Mouse (Mus musculus): Measurements from ENCODE around the gene Xrcc3. TPM values are rescaled to one million over a fixed set of nuclear protein-coding genes. Genes with fewer than 3 reads are reported as not detected.

Xrcc3 gene
- total and polyA plus RNA-seq, 3 experiments = 11.8 to 16.3 (median 13.3) TPM

- Histone ChIP-seq H3K4me3 (replicated peaks in 1 of 3; ENCODE audit: low read depth in 2 of 3, low read length in 2 of 3, poor library complexity in 1 of 3) (no peak overlapping the region), H3K27ac (ENCODE audit: insufficient read depth, low read depth) (no peak overlapping the region), H3K27me3 (replicated peaks) (no peaks in the 10 kb centered on the region), H3K4me1 (ENCODE audit: control insufficient read depth in 1 of 2, insufficient read depth in 2 of 2) (peaks cover 10 to 18% of the 10 kb centered on the region in 2 experiments), H3K79me2 (replicated peaks; ENCODE audit: control insufficient read depth, extremely low read depth, insufficient read depth, poor library complexity, severe bottlenecking) (no peaks in the 10 kb centered on the region), H3K36me3 (replicated peaks in 1 of 2; ENCODE audit: control insufficient read depth in 1 of 2, insufficient read depth in 1 of 2, low read length in 1 of 2) (peaks cover 0 to 20% of the 10 kb centered on the region in 2 experiments), H3K9ac (ENCODE audit: insufficient read depth, low read depth) (no peak overlapping the region), H3K9me3 (replicated peaks; ENCODE audit: low read length) (no peaks in the 10 kb centered on the region), H3K4me2 (ENCODE audit: insufficient read depth, low read depth, poor library complexity, severe bottlenecking) (no peak overlapping the region)
- TF ChIP-seq PAX5 (IDR thresholded peaks at IDR 0.05; ENCODE audit: low read length) (no peak), NELFE (IDR thresholded peaks at IDR 0.05; ENCODE audit: low read depth, low read length) (no peak), MAZ (IDR thresholded peaks at IDR 0.05; ENCODE audit: low read depth, low read length) (no peak)
- in situ Hi-C loops (cut with MboI; ENCODE audit: low pct_ligation_motif_present, low pct_unique_long_range_greater_than_20kb, low sequenced_read_pairs) (no loop called here), dilution Hi-C loops (cut with MboI; ENCODE audit: extremely low pct_ligation_motif_present, extremely low pct_unique_long_range_greater_than_20kb, low sequenced_read_pairs) (no loop called here)
- no peak for DNase-seq (ENCODE audit: extremely low read depth)
These were observed 2.9 kb upstream of the Xrcc3 start for GRCm38 (mm10) chr12:111816528-111816927.

- Histone ChIP-seq H3K79me2 (replicated peaks; ENCODE audit: control insufficient read depth, extremely low read depth, insufficient read depth, poor library complexity, severe bottlenecking) (no peaks in the 10 kb centered on the region), H3K36me3 (replicated peaks in 1 of 2; ENCODE audit: control insufficient read depth in 1 of 2, insufficient read depth in 1 of 2, low read length in 1 of 2) (peaks cover 4 to 27% of the 10 kb centered on the region in 2 experiments), H3K4me3 (replicated peaks in 1 of 3; ENCODE audit: low read depth in 2 of 3, low read length in 2 of 3, poor library complexity in 1 of 3) (peak overlapping the region; percentile 76 to 82 (median 78)), H3K9me3 (replicated peaks; ENCODE audit: low read length) (no peaks in the 10 kb centered on the region), H3K27ac (ENCODE audit: insufficient read depth, low read depth) (no peak overlapping the region), H3K4me1 (ENCODE audit: control insufficient read depth in 1 of 2, insufficient read depth in 2 of 2) (peaks cover 10 to 27% of the 10 kb centered on the region in 2 experiments), H3K9ac (ENCODE audit: insufficient read depth, low read depth) (peak overlapping the region; percentile 84), H3K27me3 (replicated peaks) (no peaks in the 10 kb centered on the region), H3K4me2 (ENCODE audit: insufficient read depth, low read depth, poor library complexity, severe bottlenecking) (peak overlapping the region; percentile 85)
- DNase-seq (ENCODE audit: extremely low read depth) = no peak
- in situ Hi-C loops (cut with MboI; ENCODE audit: low pct_ligation_motif_present, low pct_unique_long_range_greater_than_20kb, low sequenced_read_pairs) = no loop called here
- dilution Hi-C loops (cut with MboI; ENCODE audit: extremely low pct_ligation_motif_present, extremely low pct_unique_long_range_greater_than_20kb, low sequenced_read_pairs) = no loop called here
- TF ChIP-seq NRF1 (IDR thresholded peaks at IDR 0.05; ENCODE audit: low read depth, low read length) = no peak
- TF ChIP-seq MAX (IDR thresholded peaks at IDR 0.05; ENCODE audit: low read length) = 0 out of 2 replicates have a peak, but pooled peaks have one; percentile 26
- TF ChIP-seq ZMIZ1 (IDR thresholded peaks at IDR 0.05; ENCODE audit: low read depth, low read length) = no peak
- TF ChIP-seq BHLHE40 (IDR thresholded peaks at IDR 0.05; ENCODE audit: low read depth, low read length) = peak; percentile 69
These were observed 1.4 kb upstream of the Xrcc3 start for GRCm38 (mm10) chr12:111814769-111815762.

- no peaks in the 10 kb centered on the region for H3K9me3 ChIP-seq (replicated peaks; ENCODE audit: low read length)
- H3K27ac ChIP-seq (ENCODE audit: insufficient read depth, low read depth) = no peak overlapping the region
- H3K27me3 ChIP-seq (replicated peaks) = no peaks in the 10 kb centered on the region
- in situ Hi-C loops (cut with MboI; ENCODE audit: low pct_ligation_motif_present, low pct_unique_long_range_greater_than_20kb, low sequenced_read_pairs) (no loop called here), dilution Hi-C loops (cut with MboI; ENCODE audit: extremely low pct_ligation_motif_present, extremely low pct_unique_long_range_greater_than_20kb, low sequenced_read_pairs) (no loop called here)
- H3K79me2 ChIP-seq (replicated peaks; ENCODE audit: control insufficient read depth, extremely low read depth, insufficient read depth, poor library complexity, severe bottlenecking) = no peaks in the 10 kb centered on the region
- H3K4me3 ChIP-seq (replicated peaks in 1 of 3; ENCODE audit: low read depth in 2 of 3, low read length in 2 of 3, poor library complexity in 1 of 3) = peak overlapping the region; percentile 63 to 82 (median 71)
- DNase-seq (ENCODE audit: extremely low read depth) = no peak
- peaks cover 16 to 37% of the 10 kb centered on the region in 2 experiments for H3K4me1 ChIP-seq (ENCODE audit: control insufficient read depth in 1 of 2, insufficient read depth in 2 of 2)
- H3K4me2 ChIP-seq (ENCODE audit: insufficient read depth, low read depth, poor library complexity, severe bottlenecking) = peak overlapping the region; percentile 72
- TF ChIP-seq ZNF384 (IDR thresholded peaks at IDR 0.05; ENCODE audit: low read depth, low read length) (no peak), SMC3 (IDR thresholded peaks at IDR 0.05; ENCODE audit: low read depth, low read length) (no peak), MEF2A (IDR thresholded peaks at IDR 0.05; ENCODE audit: borderline replicate concordance, low read depth, low read length) (no peak)
- H3K36me3 ChIP-seq (replicated peaks in 1 of 2; ENCODE audit: control insufficient read depth in 1 of 2, insufficient read depth in 1 of 2, low read length in 1 of 2) = peaks cover 19 to 44% of the 10 kb centered on the region in 2 experiments
- peak overlapping the region; percentile 27; the same call in 1 of the 2 replicates for H3K9ac ChIP-seq (ENCODE audit: insufficient read depth, low read depth)
These were observed 435 bp downstream of the Xrcc3 start for GRCm38 (mm10) chr12:111813111-111813765.

Measured in CH12.LX (cell line).